Mouse (Mus musculus) CH12.LX (cell line): ENCODE measurements at regions not wholly inside any gene's neighbourhood (a gene's known extent, or its start where the extent isn't known, plus 50 kb on each side); places are given as distances from the start of the nearest gene placed in this dataset.

ENCODE experiments used
- DNase-seq: peaks from one replicate; pipeline ENCODE4 v3.0.0-alpha.2; 2013; ENCODE audit errors: extremely low read depth
- H3K27ac ChIP-seq: 2 replicates; pipeline ENCODE4 v1.5.1; 2012; ENCODE audit warnings: low read depth, mild to moderate bottlenecking, control low read depth, moderate library complexity; ENCODE audit not compliant: insufficient read depth
- H3K27me3 ChIP-seq: replicated peaks from 2 replicates; pipeline ENCODE3; 2012; ENCODE audit warnings: inconsistent platforms
- H3K36me3 ChIP-seq, 2 experiments: replicated peaks in 1 of 2; 2 replicates each; pipeline versions ENCODE3 to v1.6.1; 2012; ENCODE audit warnings: inconsistent platforms in 1 of 2, low read length in 1 of 2, mild to moderate bottlenecking in 1 of 2, mixed read lengths in 1 of 2, moderate library complexity in 1 of 2; ENCODE audit not compliant: control insufficient read depth in 1 of 2, insufficient read depth in 1 of 2
- H3K4me1 ChIP-seq, 2 experiments: 2 replicates each; pipeline ENCODE4 v1.6.1; 2012; ENCODE audit warnings: inconsistent platforms in 1 of 2, moderate library complexity in 1 of 2; ENCODE audit not compliant: insufficient read depth in 2 of 2, control insufficient read depth in 1 of 2
- H3K4me2 ChIP-seq: 2 replicates; pipeline ENCODE4 v1.6.1; 2012; ENCODE audit warnings: low read depth, mild to moderate bottlenecking, control low read depth; ENCODE audit not compliant: poor library complexity, insufficient read depth, severe bottlenecking
- H3K4me3 ChIP-seq, 3 experiments: fragments of 150-350 bp in 1 of 3; sonication (generic) in 1 of 3; replicated peaks in 1 of 3; 2 replicates each; pipeline versions ENCODE3 to v1.5.1; 2011 to 2012; ENCODE audit warnings: low read depth in 2 of 3, low read length in 2 of 3, mild to moderate bottlenecking in 2 of 3, moderate library complexity in 2 of 3, control low read depth in 1 of 3, improper control_type of control experiment in 1 of 3, inconsistent platforms in 1 of 3, mixed read lengths in 1 of 3; ENCODE audit not compliant: poor library complexity in 1 of 3
- H3K79me2 ChIP-seq: replicated peaks from 2 replicates; pipeline ENCODE4 v1.6.1; 2012; ENCODE audit warnings: mild to moderate bottlenecking, moderate library complexity; ENCODE audit not compliant: control insufficient read depth, poor library complexity, insufficient read depth, severe bottlenecking; ENCODE audit errors: extremely low read depth
- H3K9ac ChIP-seq: 2 replicates; pipeline ENCODE4 v1.6.1; 2012; ENCODE audit warnings: low read depth, mild to moderate bottlenecking, control low read depth, moderate library complexity; ENCODE audit not compliant: insufficient read depth
- H3K9me3 ChIP-seq: replicated peaks from 2 replicates; pipeline ENCODE3; 2012; ENCODE audit warnings: low read length, inconsistent platforms, mixed read lengths
- BHLHE40 ChIP-seq: IDR thresholded peaks from 2 replicates; pipeline ENCODE4 v1.6.1; 2011; ENCODE audit warnings: mild to moderate bottlenecking, low read depth, low read length, improper control_type of control experiment
- CHD2 ChIP-seq: IDR thresholded peaks from 2 replicates; pipeline ENCODE4 v1.6.1; 2011; ENCODE audit warnings: low read length, improper control_type of control experiment
- CTCF ChIP-seq, 2 experiments: IDR thresholded peaks in 1 of 2; conservative IDR thresholded peaks in 1 of 2; 2 replicates each; pipeline ENCODE4 v1.5.1; 2011 to 2012; ENCODE audit warnings: low read depth in 2 of 2, low read length in 2 of 2, improper control_type of control experiment in 1 of 2, inconsistent platforms in 1 of 2, mild to moderate bottlenecking in 1 of 2, moderate library complexity in 1 of 2
- E2F4 ChIP-seq: IDR thresholded peaks from 2 replicates; pipeline ENCODE4 v1.6.1; 2011; ENCODE audit warnings: low read depth, low read length, improper control_type of control experiment; ENCODE audit not compliant: insufficient replicate concordance
- ELF1 ChIP-seq: IDR thresholded peaks from 2 replicates; pipeline ENCODE4 v1.6.1; 2014; ENCODE audit warnings: low read depth, mild to moderate bottlenecking, inconsistent platforms, low read length, improper control_type of control experiment
- EP300 ChIP-seq: IDR thresholded peaks from 2 replicates; pipeline ENCODE4 v1.6.1; 2011; ENCODE audit warnings: low read length, improper control_type of control experiment
- GABPA ChIP-seq: IDR thresholded peaks from 2 replicates; pipeline ENCODE4 v1.6.1; 2012; ENCODE audit warnings: low read depth, low read length, improper control_type of control experiment, inconsistent platforms; ENCODE audit not compliant: insufficient replicate concordance
- IRF4 ChIP-seq: IDR thresholded peaks from 2 replicates; pipeline ENCODE4 v1.6.1; 2014; ENCODE audit warnings: low read depth, mild to moderate bottlenecking, inconsistent platforms, low read length, improper control_type of control experiment
- JUN ChIP-seq: IDR thresholded peaks from 2 replicates; pipeline ENCODE4 v1.6.1; 2011; ENCODE audit warnings: low read depth, mild to moderate bottlenecking, low read length, improper control_type of control experiment, moderate library complexity; ENCODE audit not compliant: insufficient read depth
- JUND ChIP-seq: conservative IDR thresholded peaks from 2 replicates; pipeline ENCODE4 v1.6.1; 2011; ENCODE audit warnings: low read depth, low read length, improper control_type of control experiment
- KAT2A ChIP-seq: IDR thresholded peaks from 2 replicates; pipeline ENCODE4 v1.6.1; 2012; ENCODE audit warnings: low read length, improper control_type of control experiment, inconsistent platforms; ENCODE audit not compliant: insufficient replicate concordance
- MAFK ChIP-seq: IDR thresholded peaks from 2 replicates; pipeline ENCODE4 v1.6.1; 2011; ENCODE audit warnings: low read length, improper control_type of control experiment; ENCODE audit not compliant: insufficient replicate concordance
- MAZ ChIP-seq: IDR thresholded peaks from 2 replicates; pipeline ENCODE4 v1.6.1; 2012; ENCODE audit warnings: low read depth, mild to moderate bottlenecking, inconsistent platforms, low read length, improper control_type of control experiment, moderate library complexity
- MXI1 ChIP-seq: IDR thresholded peaks from 2 replicates; pipeline ENCODE4 v1.6.1; 2011; ENCODE audit warnings: mild to moderate bottlenecking, low read depth, low read length, improper control_type of control experiment
- MYC ChIP-seq: IDR thresholded peaks from 2 replicates; pipeline ENCODE4 v1.6.1; 2011; ENCODE audit warnings: low read depth, mild to moderate bottlenecking, improper control_type of control experiment, low read length
- NELFE ChIP-seq: IDR thresholded peaks from 2 replicates; pipeline ENCODE4 v1.6.1; 2011; ENCODE audit warnings: low read depth, low read length, improper control_type of control experiment
- NRF1 ChIP-seq: IDR thresholded peaks from 2 replicates; pipeline ENCODE4 v1.6.1; 2014; ENCODE audit warnings: low read depth, mild to moderate bottlenecking, inconsistent platforms, low read length, improper control_type of control experiment, moderate library complexity
- RAD21 ChIP-seq: IDR thresholded peaks from 2 replicates; pipeline ENCODE4 v1.6.1; 2011; ENCODE audit warnings: low read depth, mild to moderate bottlenecking, low read length, improper control_type of control experiment, moderate library complexity
- RCOR1 ChIP-seq: conservative IDR thresholded peaks from 2 replicates; pipeline ENCODE4 v1.6.1; 2012; ENCODE audit warnings: low read depth, mild to moderate bottlenecking, inconsistent platforms, low read length, improper control_type of control experiment
- SIN3A ChIP-seq: IDR thresholded peaks from 2 replicates; pipeline ENCODE4 v1.6.1; 2012; ENCODE audit warnings: low read length, improper control_type of control experiment, inconsistent platforms
- SMC3 ChIP-seq: IDR thresholded peaks from 2 replicates; pipeline ENCODE4 v1.6.1; 2011; ENCODE audit warnings: low read depth, low read length, improper control_type of control experiment
- USF1 ChIP-seq: IDR thresholded peaks from 2 replicates; pipeline ENCODE4 v1.6.1; 2014; ENCODE audit warnings: low read depth, mild to moderate bottlenecking, inconsistent platforms, low read length, improper control_type of control experiment
- USF2 ChIP-seq: conservative IDR thresholded peaks from 2 replicates; pipeline ENCODE4 v1.6.1; 2011; ENCODE audit warnings: low read depth, low read length, improper control_type of control experiment
- ZC3H11A ChIP-seq: IDR thresholded peaks from 2 replicates; pipeline ENCODE4 v1.6.1; 2012; ENCODE audit warnings: low read depth, mild to moderate bottlenecking, inconsistent platforms, low read length, improper control_type of control experiment
- ZNF384 ChIP-seq: IDR thresholded peaks from 2 replicates; pipeline ENCODE4 v1.6.1; 2012; ENCODE audit warnings: low read depth, low read length, improper control_type of control experiment, inconsistent platforms
- dilution Hi-C: fragments of 300-500 bp; cut with MboI; formaldehyde crosslinking; loops from 2 replicates; pipeline ENCODE4 v1.14.3; 2020; ENCODE audit warnings: low sequenced_read_pairs; ENCODE audit not compliant: extremely low pct_unique_long_range_greater_than_20kb, extremely low pct_ligation_motif_present
- in situ Hi-C: fragments of 300-500 bp; cut with MboI; formaldehyde crosslinking; loops from 3 replicates; pipeline ENCODE4 v1.14.3; 2019; ENCODE audit warnings: low sequenced_read_pairs, low pct_ligation_motif_present, low pct_unique_long_range_greater_than_20kb, mixed read lengths

- Histone ChIP-seq H3K27ac (no peak overlapping the region), H3K27me3 (no peaks in the 10 kb centered on the region), H3K4me2 (no peak overlapping the region), H3K36me3 (no peaks in the 10 kb centered on the region), H3K4me3 (no peak overlapping the region)
- in situ Hi-C loops, result no loop called here
- no peak for TF ChIP-seq ELF1
- TF ChIP-seq BHLHE40, result no peak
- no peak for TF ChIP-seq CHD2
- no peak for TF ChIP-seq GABPA
- TF ChIP-seq MAZ, result no peak
- no peak for TF ChIP-seq USF2
- no peak for TF ChIP-seq MAFK
- no peak for TF ChIP-seq E2F4
- TF ChIP-seq NELFE, result no peak
- TF ChIP-seq NRF1, result no peak
- TF ChIP-seq SMC3, result peak; percentile 14; the same call in 1 of the 2 replicates
- no peak for TF ChIP-seq KAT2A
- no peak for TF ChIP-seq ZC3H11A
- no peak for TF ChIP-seq JUND
- TF ChIP-seq ZNF384, result no peak
- no peak for TF ChIP-seq EP300
- TF ChIP-seq USF1, result no peak
- no peak for TF ChIP-seq RCOR1
- TF ChIP-seq CTCF (conservative IDR thresholded peaks at IDR 0.05 in 1 of 2, IDR thresholded peaks at IDR 0.05 in 1 of 2; ENCODE audit: low read depth in 2 of 2, low read length in 2 of 2), result peak in 1 of 2 experiments; percentile 43; a peak in 2 of 4 replicates
- no peak for TF ChIP-seq SIN3A
- TF ChIP-seq RAD21, result peak; percentile 53
- TF ChIP-seq IRF4, result no peak
- TF ChIP-seq JUN, result no peak
- no peak for TF ChIP-seq MXI1
- TF ChIP-seq MYC, result no peak
- TF ChIP-seq, all 38 proteins: peak for 3
- no peak overlapping the region for H3K9ac ChIP-seq
- DNase-seq, result peak; percentile 20
- no peaks in the 10 kb centered on the region for H3K4me1 ChIP-seq
- dilution Hi-C loops, result no loop called here
- no peaks in the 10 kb centered on the region for H3K9me3 ChIP-seq
- no peaks in the 10 kb centered on the region for H3K79me2 ChIP-seq
Measured at GRCm38 (mm10) chr1:127017698-127018097, 187.1 kb upstream of the Nckap5 start.
